Mouse (Mus musculus): ENCODE results near the gene Snai3.
A peak's percentile ranks its signal among the peaks of the same experiment; 100 is the strongest.

The Snai3 gene

GRCm38 (mm10) chr8:122460524-122461472, at the start of gene Snai3:
Gene Snai3, minus strand, starts transcription at chr8:122460733.
- DNase-seq = peak; percentile 84 to 88

GRCm38 (mm10) chr8:122500856-122501255, 40.3 kb upstream of the Snai3 start:
- peak; percentile 81 to 90 for DNase-seq

GRCm38 (mm10) chr8:122497912-122498311, 37.4 kb upstream of the Snai3 start:
- DNase-seq = no peak

GRCm38 (mm10) chr8:122497016-122497734, 36.6 kb upstream of the Snai3 start:
- DNase-seq = peak; percentile 42 to 69

- DNase-seq = no peak
These were observed 27.9 kb upstream of the Snai3 start for GRCm38 (mm10) chr8:122488387-122488786.

GRCm38 (mm10) chr8:122484831-122485230, 24.3 kb upstream of the Snai3 start:
- DNase-seq = no peak

- no peak for DNase-seq
These were observed 23.3 kb upstream of the Snai3 start for GRCm38 (mm10) chr8:122483877-122484276.

- DNase-seq = no peak
These were observed 21.9 kb upstream of the Snai3 start for GRCm38 (mm10) chr8:122482448-122482847.

GRCm38 (mm10) chr8:122475580-122476320, 15.2 kb upstream of the Snai3 start, which contains the start of the genes Rnf166 and Ctu2:
Gene Rnf166, minus strand, starts transcription at chr8:122476064.
Gene Ctu2, plus strand, starts transcription at chr8:122476143.
- DNase-seq = peak; percentile 88 to 95

GRCm38 (mm10) chr8:122474951-122475560, 14.5 kb upstream of the Snai3 start:
- DNase-seq = peak; percentile 44 to 72

GRCm38 (mm10) chr8:122473911-122474421, 13.4 kb upstream of the Snai3 start:
- DNase-seq = no peak

GRCm38 (mm10) chr8:122470691-122471090, 10.2 kb upstream of the Snai3 start:
- DNase-seq = no peak

GRCm38 (mm10) chr8:122469965-122470364, 9.4 kb upstream of the Snai3 start:
- DNase-seq = no peak

- DNase-seq = peak; percentile 28 to 35
These were observed 8.9 kb upstream of the Snai3 start for GRCm38 (mm10) chr8:122469407-122469806.

- DNase-seq = no peak
These were observed 7.3 kb upstream of the Snai3 start for GRCm38 (mm10) chr8:122467816-122468215.

- DNase-seq = no peak
These were observed 4.5 kb upstream of the Snai3 start for GRCm38 (mm10) chr8:122464985-122465384.

- DNase-seq = peak; percentile 27 to 31
These were observed 3.4 kb upstream of the Snai3 start for GRCm38 (mm10) chr8:122463651-122464640.

GRCm38 (mm10) chr8:122462510-122462909, 2.0 kb upstream of the Snai3 start:
- no peak for DNase-seq

GRCm38 (mm10) chr8:122461473-122462148, 1.1 kb upstream of the Snai3 start:
- DNase-seq = no peak

GRCm38 (mm10) chr8:122459990-122460389, 543 bp downstream of the Snai3 start:
- DNase-seq = no peak

Data from kidney, postnatal 36 days (tissue).